Mouse (Mus musculus) stomach, postnatal 0 days (tissue): ENCODE data around the gene Spata16. TPM values are rescaled to one million over a fixed set of nuclear protein-coding genes. Genes with fewer than 3 reads are reported as not detected.

ENCODE experiments used
- ATAC-seq: fragments of 200-750 bp; cut with Nextera tagmentation; 2 replicates; pipeline ENCODE4 v1.8.0; 2017; ENCODE audit not compliant: low FRiP score, low TSS enrichment
- DNase-seq: peaks from one replicate; pipeline ENCODE4 v3.0.0-alpha.2; 2016; ENCODE audit warnings: low spot score
- H3K27ac ChIP-seq: fragments of 300-500 bp; sonication (generic); replicated peaks from 2 replicates; pipeline ENCODE4 v1.5.1; 2014; ENCODE audit warnings: mild to moderate bottlenecking, control low read depth
- H3K27me3 ChIP-seq: fragments of 300-500 bp; sonication (generic); 2 replicates; pipeline ENCODE4 v1.6.1; 2014; ENCODE audit warnings: low read length; ENCODE audit not compliant: control insufficient read depth, insufficient read depth
- H3K36me3 ChIP-seq: fragments of 300-500 bp; sonication (generic); 2 replicates; pipeline ENCODE4 v1.6.1; 2014; ENCODE audit warnings: low read length, mixed read lengths; ENCODE audit not compliant: control insufficient read depth, insufficient read depth
- H3K4me1 ChIP-seq: fragments of 300-500 bp; sonication (generic); replicated peaks from 2 replicates; pipeline ENCODE4 v1.6.1; 2014; ENCODE audit warnings: antibody characterized with exemption; ENCODE audit not compliant: control insufficient read depth, insufficient read depth
- H3K4me2 ChIP-seq: fragments of 300-500 bp; sonication (generic); replicated peaks from 2 replicates; pipeline ENCODE4 v1.6.1; 2014; ENCODE audit warnings: low read depth, mild to moderate bottlenecking, control low read depth, moderate library complexity
- H3K4me3 ChIP-seq: fragments of 300-500 bp; sonication (generic); 2 replicates; pipeline ENCODE4 v1.5.1; 2014; ENCODE audit warnings: low read depth, low read length, control low read depth
- H3K9ac ChIP-seq: fragments of 300-500 bp; sonication (generic); 2 replicates; pipeline ENCODE4 v1.6.1; 2014; ENCODE audit warnings: mild to moderate bottlenecking, low read length, control low read depth, mixed read lengths
- H3K9me3 ChIP-seq: fragments of 300-500 bp; sonication (generic); 2 replicates; pipeline ENCODE4 v1.6.1; 2016; ENCODE audit warnings: low read length; ENCODE audit not compliant: control insufficient read depth
- CTCF ChIP-seq: IDR thresholded peaks from 2 replicates; pipeline ENCODE4 v1.5.1; 2016; ENCODE audit warnings: antibody characterized with exemption, low read depth, mild to moderate bottlenecking, moderate library complexity
- EP300 ChIP-seq: optimal IDR thresholded peaks from 2 replicates; pipeline ENCODE3; 2016; ENCODE audit warnings: antibody characterized with exemption
- WGBS: fragments of 180-500 bp; shearing (Covaris S2); extraction: QIAGEN DNeasy Blood & Tissue Kit; methylation state at CpG from one replicate; pipeline ENCODE4 v1.1.7; 2014; 5-methylcytosine and 5-hydroxymethylcytosine counted together
- polyA plus RNA-seq: library from polyadenylated mRNA; unstranded; fragments of >200 nt; fragmentation: Nextera tagmentation; extraction: Ambion mirVana; gene quantifications from 2 replicates; pipeline ENCODE4 v1.2.1, GENCODE M21; 2015

Spata16 gene
- polyA plus RNA-seq, 1 experiment from 2014 or later: not detected

DNA sequence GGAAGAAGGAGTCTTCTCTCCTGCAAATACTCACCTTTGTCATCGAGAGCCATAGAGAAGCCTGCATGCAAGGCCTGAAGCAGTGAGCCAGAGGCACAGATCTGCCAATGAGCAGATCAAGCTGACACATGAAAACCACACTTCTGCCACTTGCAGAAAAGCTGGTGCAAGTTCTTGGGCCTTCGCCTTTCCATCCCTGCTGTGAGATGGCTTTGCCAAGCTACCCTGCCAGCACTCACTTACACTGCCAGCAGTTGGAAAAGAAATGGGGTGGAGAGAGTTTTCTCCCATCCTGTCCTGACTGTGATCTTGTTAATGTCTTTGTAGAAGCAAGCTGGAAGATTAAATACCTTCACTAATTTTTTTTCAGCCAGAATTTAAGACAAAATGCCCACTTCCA is 237.3 kb downstream of the Spata16 start:
- TF ChIP-seq EP300: no peak
- no peak for TF ChIP-seq CTCF
- DNase-seq (no peak), ATAC-seq (no peak)
- 73% methylated on average over 2 of the region's 2 CpGs for WGBS
- Histone ChIP-seq H3K36me3 (no peaks in the 10 kb centered on the region), H3K9ac (no peak overlapping the region), H3K4me2 (no peak overlapping the region), H3K4me1 (no peaks in the 10 kb centered on the region), H3K27ac (no peak overlapping the region), H3K9me3 (no peaks in the 10 kb centered on the region), H3K27me3 (no peaks in the 10 kb centered on the region), H3K4me3 (no peak overlapping the region)

DNA sequence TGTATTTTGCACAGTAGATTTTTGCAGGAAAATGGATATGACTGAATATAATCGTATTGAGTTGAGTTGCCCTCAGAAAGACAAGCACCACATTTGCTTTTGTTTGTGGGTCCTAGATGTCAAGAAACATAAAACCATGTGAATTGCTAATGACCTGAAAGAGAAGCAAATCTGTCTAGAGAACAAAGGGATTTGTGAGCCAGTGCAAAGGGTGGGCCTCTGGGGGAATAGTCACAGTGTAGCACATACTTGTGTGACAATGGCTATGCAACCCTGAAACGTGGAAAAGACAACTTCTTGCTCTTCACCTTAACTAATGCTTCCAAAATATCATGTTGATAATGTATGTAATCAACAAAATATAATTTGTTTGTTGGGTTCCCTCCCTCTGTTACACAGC is 239.9 kb downstream of the Spata16 start:
- no peak overlapping the region for H3K4me3 ChIP-seq
- H3K9me3 ChIP-seq: no peaks in the 10 kb centered on the region
- no peaks in the 10 kb centered on the region for H3K27me3 ChIP-seq
- H3K27ac ChIP-seq: no peak overlapping the region
- no peak overlapping the region for H3K4me2 ChIP-seq
- WGBS: 74% methylated on average over 2 of the region's 2 CpGs
- no peaks in the 10 kb centered on the region for H3K4me1 ChIP-seq
- TF ChIP-seq EP300: no peak
- TF ChIP-seq CTCF: no peak
- no peak overlapping the region for H3K9ac ChIP-seq
- no peak for ATAC-seq
- DNase-seq: no peak
- H3K36me3 ChIP-seq: no peaks in the 10 kb centered on the region

DNA sequence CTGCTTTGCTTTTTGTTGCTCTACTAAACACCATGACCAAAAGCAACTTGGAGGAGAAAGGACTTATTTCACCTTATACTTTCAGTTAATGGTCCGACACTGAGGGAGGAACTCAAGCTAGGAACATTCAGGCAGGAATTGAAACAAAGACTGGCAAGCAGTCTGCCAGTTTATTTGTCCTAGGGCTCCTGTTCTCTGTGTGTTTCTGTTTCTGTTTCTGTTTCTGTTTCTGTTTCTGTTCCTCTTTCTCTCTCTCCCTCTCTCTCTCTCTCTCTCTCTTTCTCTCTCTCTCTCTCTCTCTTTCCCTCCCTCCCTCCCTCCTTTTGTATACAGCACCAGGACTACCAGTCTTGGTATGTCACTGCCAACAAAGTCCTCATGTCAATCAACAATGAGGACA is 279.2 kb downstream of the Spata16 start:
- TF ChIP-seq EP300: no peak
- no peak for TF ChIP-seq CTCF
- Histone ChIP-seq H3K27ac (no peak overlapping the region), H3K4me2 (no peak overlapping the region), H3K36me3 (no peaks in the 10 kb centered on the region), H3K4me3 (no peak overlapping the region), H3K4me1 (no peaks in the 10 kb centered on the region), H3K27me3 (no peaks in the 10 kb centered on the region), H3K9me3 (no peaks in the 10 kb centered on the region), H3K9ac (no peak overlapping the region)
- WGBS: 95% methylated on average over 1 of the region's 1 CpGs
- no peak for DNase-seq
- no peak for ATAC-seq

DNA sequence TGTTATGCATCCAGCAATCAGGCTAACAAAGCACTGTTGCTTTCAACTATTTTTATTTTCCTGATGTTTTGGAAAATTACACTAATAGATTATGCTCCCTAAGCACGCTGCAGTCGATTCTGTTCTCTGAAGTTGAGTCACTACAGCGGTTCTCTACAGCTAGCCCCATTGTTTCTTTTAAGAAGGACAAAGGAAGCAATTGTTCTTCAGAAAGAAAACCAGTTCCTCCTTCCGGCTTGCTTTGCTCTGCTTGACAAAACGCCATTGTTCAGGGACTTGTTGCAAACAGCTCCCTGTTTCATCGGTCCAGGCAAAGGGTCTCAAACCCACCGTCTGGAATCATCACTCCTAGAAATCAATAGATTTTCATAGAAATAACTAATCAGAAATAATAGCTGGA is 283.6 kb downstream of the Spata16 start:
- H3K27me3 ChIP-seq: no peaks in the 10 kb centered on the region
- TF ChIP-seq CTCF (no peak), EP300 (no peak)
- no peak for DNase-seq
- no peaks in the 10 kb centered on the region for H3K4me1 ChIP-seq
- H3K4me2 ChIP-seq: no peak overlapping the region
- no peak overlapping the region for H3K9ac ChIP-seq
- no peaks in the 10 kb centered on the region for H3K36me3 ChIP-seq
- ATAC-seq: no peak
- 57% methylated on average over 7 of the region's 7 CpGs for WGBS
- H3K9me3 ChIP-seq: no peaks in the 10 kb centered on the region
- no peak overlapping the region for H3K4me3 ChIP-seq
- H3K27ac ChIP-seq: no peak overlapping the region

DNA sequence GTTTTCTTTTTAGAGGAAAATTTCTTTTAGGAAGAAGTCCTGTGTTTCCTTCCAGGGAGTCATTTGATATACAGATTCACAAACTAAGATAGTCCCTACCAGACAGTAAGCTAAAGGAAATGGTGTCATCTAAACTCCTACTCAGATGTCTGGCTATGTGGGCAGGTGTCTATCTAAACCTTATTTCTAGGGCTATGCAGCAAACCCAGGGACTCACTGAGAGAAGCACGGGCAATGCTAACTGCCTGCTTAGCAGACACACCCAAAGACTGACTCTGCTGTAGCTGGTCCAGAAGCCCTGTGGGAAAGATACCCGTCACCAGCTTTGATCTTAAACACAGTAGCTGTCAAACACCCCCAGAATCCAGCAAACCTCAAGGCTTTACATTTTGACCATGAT is 284.2 kb downstream of the Spata16 start:
- Histone ChIP-seq H3K27me3 (no peaks in the 10 kb centered on the region), H3K4me3 (no peak overlapping the region), H3K36me3 (no peaks in the 10 kb centered on the region), H3K27ac (no peak overlapping the region), H3K9me3 (no peaks in the 10 kb centered on the region), H3K9ac (no peak overlapping the region), H3K4me1 (no peaks in the 10 kb centered on the region), H3K4me2 (no peak overlapping the region)
- WGBS: 77% methylated on average over 2 of the region's 2 CpGs
- no peak for ATAC-seq
- no peak for DNase-seq
- TF ChIP-seq EP300 (no peak), CTCF (no peak)

DNA sequence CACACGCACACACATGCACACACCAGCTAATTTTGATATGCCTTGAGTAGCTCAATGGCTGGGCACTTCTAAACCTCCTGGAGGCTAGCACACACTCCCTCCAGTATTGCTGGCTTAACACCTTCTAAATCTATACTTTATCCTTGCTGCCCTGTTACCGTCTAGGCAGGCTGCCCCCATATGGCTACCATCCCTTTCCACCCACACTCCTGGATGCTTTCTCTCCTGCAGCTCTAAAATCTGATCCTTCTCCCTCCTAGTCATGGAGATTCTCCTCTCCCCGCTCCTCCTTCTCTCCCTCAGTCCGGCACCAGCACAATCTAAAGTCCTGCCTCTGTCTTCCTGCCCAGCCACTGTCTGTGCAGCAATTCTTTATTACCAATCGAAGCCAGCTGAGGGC is 286.0 kb downstream of the Spata16 start:
- DNase-seq: no peak
- Histone ChIP-seq H3K4me2 (no peak overlapping the region), H3K4me1 (no peaks in the 10 kb centered on the region), H3K36me3 (no peaks in the 10 kb centered on the region), H3K9me3 (no peaks in the 10 kb centered on the region), H3K27ac (no peak overlapping the region), H3K27me3 (no peaks in the 10 kb centered on the region), H3K9ac (no peak overlapping the region), H3K4me3 (no peak overlapping the region)
- WGBS: 70% methylated on average over 5 of the region's 5 CpGs
- no peak for TF ChIP-seq CTCF
- TF ChIP-seq EP300: no peak
- ATAC-seq: no peak

DNA sequence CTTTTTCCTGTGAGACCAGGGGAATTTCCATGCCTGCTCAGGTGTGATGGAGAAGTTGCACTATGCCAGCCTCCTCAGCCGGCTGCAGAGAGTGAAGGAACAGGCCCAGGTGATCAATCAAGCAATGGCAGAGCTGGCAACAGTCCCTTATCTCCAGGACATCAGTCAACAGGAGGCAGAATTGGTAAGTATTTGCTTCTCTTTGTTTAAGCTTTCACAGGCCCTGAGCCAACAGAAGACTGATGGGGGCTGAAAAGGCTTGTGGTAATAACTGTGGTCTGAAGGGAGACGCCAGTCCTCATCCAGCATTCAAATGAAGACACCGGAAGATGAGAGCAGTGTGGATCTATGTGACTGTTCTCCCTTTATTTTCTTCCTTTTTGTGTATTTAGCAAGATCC is 286.8 kb downstream of the Spata16 start:
- Histone ChIP-seq H3K4me2 (no peak overlapping the region), H3K27me3 (no peaks in the 10 kb centered on the region), H3K27ac (no peak overlapping the region), H3K4me3 (no peak overlapping the region), H3K36me3 (no peaks in the 10 kb centered on the region), H3K9ac (no peak overlapping the region), H3K9me3 (no peaks in the 10 kb centered on the region), H3K4me1 (no peaks in the 10 kb centered on the region)
- DNase-seq (no peak), ATAC-seq (no peak)
- TF ChIP-seq EP300 (no peak), CTCF (no peak)
- WGBS: 11% methylated on average over 3 of the region's 3 CpGs
